Mouse (Mus musculus) bone marrow, adult 2 months (tissue): ENCODE data around the gene Olfr958.

Experiments
- CTCF ChIP-seq: fragments of 200-500 bp; IDR thresholded peaks from 2 replicates; pipeline ENCODE4 v1.5.1; 2011; ENCODE audit warnings: low read length, control low read depth; ENCODE audit not compliant: control insufficient read depth, insufficient read depth
- POLR2A ChIP-seq: fragments of 200-500 bp; IDR thresholded peaks from 2 replicates; pipeline ENCODE4 v1.6.1; 2011; ENCODE audit warnings: low read depth, mild to moderate bottlenecking, control low read depth, low read length, borderline replicate concordance; ENCODE audit not compliant: control insufficient read depth

- TF ChIP-seq CTCF (no peak), POLR2A (no peak)
Measured at GRCm38 (mm10) chr9:39558349-39558647, 4.4 kb upstream of the Olfr958 start.
